8 mouse cellular contexts compared by ENCODE assay signal in the genomic region with DNA sequence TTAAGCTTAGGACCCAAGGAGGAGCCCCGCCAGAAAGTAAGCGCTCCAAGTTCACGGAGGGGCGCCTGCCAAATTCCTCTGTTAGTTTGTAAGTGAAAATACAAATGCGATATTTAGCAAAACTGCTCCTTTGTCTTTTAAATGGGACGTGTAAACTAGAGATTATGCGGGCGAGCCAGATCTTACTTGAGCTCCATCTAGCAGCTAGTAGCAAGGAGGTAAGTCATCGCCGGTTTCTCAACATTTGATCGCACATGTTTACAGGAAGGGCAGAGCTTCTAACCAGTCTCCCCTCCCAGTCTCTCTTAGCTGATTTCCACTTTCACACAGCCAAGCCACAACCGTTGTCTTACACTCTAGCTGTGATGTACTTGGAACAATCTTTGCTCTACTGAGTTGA. TPM values are rescaled to one million over a fixed set of nuclear protein-coding genes. Genes with fewer than 3 reads are reported as not detected.
DNase-seq lines count a peak whose midpoint lies in the region; ATAC-seq lines count a peak whose summit lies in the region.

No protein-coding gene starts in this region.

- H3K4me2 ChIP-seq in kidney, embryonic 15.5 days: peak overlapping the region; percentile 48
- H3K4me2 ChIP-seq in embryonic facial prominence, embryonic 12.5 days (replicated peaks): peak overlapping the region; percentile 40
- peak overlapping the region; percentile 43 for H3K4me2 ChIP-seq in midbrain, embryonic 15.5 days

- WGBS in kidney, embryonic 15.5 days: 12% methylated on average over 12 of the region's 12 CpGs
- WGBS in embryonic facial prominence, embryonic 12.5 days: 5% methylated on average over 12 of the region's 12 CpGs
- WGBS in midbrain, embryonic 15.5 days: 7% methylated on average over 12 of the region's 12 CpGs

- H3K4me3 ChIP-seq in kidney, embryonic 15.5 days (replicated peaks): peak overlapping the region; percentile 17; the same call in 1 of the 2 replicates
- H3K4me3 ChIP-seq in embryonic facial prominence, embryonic 12.5 days: 0 out of 2 replicates have a peak overlapping the region, but pooled peaks have one; percentile 17
- H3K4me3 ChIP-seq in midbrain, embryonic 15.5 days: peak overlapping the region; percentile 11; the same call in 1 of the 2 replicates

- no peaks in the 10 kb centered on the region for H3K36me3 ChIP-seq in kidney, embryonic 15.5 days
- H3K36me3 ChIP-seq in embryonic facial prominence, embryonic 12.5 days: no peaks in the 10 kb centered on the region
- no peaks in the 10 kb centered on the region for H3K36me3 ChIP-seq in midbrain, embryonic 15.5 days (replicated peaks)

- peaks cover 50% of the 10 kb centered on the region for H3K27me3 ChIP-seq in kidney, embryonic 15.5 days
- H3K27me3 ChIP-seq in embryonic facial prominence, embryonic 12.5 days: peaks cover 9% of the 10 kb centered on the region; the same call in 1 of the 2 replicates
- peaks cover 8% of the 10 kb centered on the region; the same call in 1 of the 2 replicates for H3K27me3 ChIP-seq in midbrain, embryonic 15.5 days (replicated peaks)

- no peak overlapping the region for H3K9ac ChIP-seq in kidney, embryonic 15.5 days
- peak overlapping the region; percentile 19; the same call in 1 of the 2 replicates for H3K9ac ChIP-seq in embryonic facial prominence, embryonic 12.5 days
- no peak overlapping the region for H3K9ac ChIP-seq in midbrain, embryonic 15.5 days

- no peak overlapping the region for H3K27ac ChIP-seq in kidney, embryonic 15.5 days
- peak overlapping the region; percentile 37 for H3K27ac ChIP-seq in embryonic facial prominence, embryonic 12.5 days
- H3K27ac ChIP-seq in midbrain, embryonic 15.5 days: no peak overlapping the region

- no peaks in the 10 kb centered on the region for H3K9me3 ChIP-seq in kidney, embryonic 15.5 days (replicated peaks)
- no peaks in the 10 kb centered on the region for H3K9me3 ChIP-seq in embryonic facial prominence, embryonic 12.5 days
- no peaks in the 10 kb centered on the region for H3K9me3 ChIP-seq in midbrain, embryonic 15.5 days

- no peak for ATAC-seq in kidney, embryonic 15.5 days (replicated peaks; ENCODE audit: low FRiP score)
- ATAC-seq in embryonic facial prominence, embryonic 12.5 days (ENCODE audit: insufficient number of reproducible peaks, insufficient read depth, low FRiP score, low TSS enrichment): no peak
- no peak for ATAC-seq in midbrain, embryonic 15.5 days (replicated peaks)

- DNase-seq in kidney, postnatal 36 days: no peak
- peak; percentile 25 for DNase-seq in heart, postnatal 4 days
- DNase-seq in right cerebral cortex, adult 18-20 months: no peak
- DNase-seq in frontal cortex, postnatal 14 days (ENCODE audit: low spot score in 2 of 2): no peak
- DNase-seq in thymus, postnatal 0 days (ENCODE audit: low spot score): no peak

- 0 out of 2 replicates have a peak, but pooled peaks cover 3% of the 10 kb centered on the region for H3K4me1 ChIP-seq in kidney, embryonic 15.5 days
- H3K4me1 ChIP-seq in embryonic facial prominence, embryonic 12.5 days: no peaks in the 10 kb centered on the region
- H3K4me1 ChIP-seq in midbrain, embryonic 15.5 days: peaks cover 5% of the 10 kb centered on the region

RNA-seq across cellular contexts. Expression of gene Cryz, which starts 25.7 kb away (rescaled TPM):
- 36.2 and 39.5 TPM in 2 replicates for polyA plus RNA-seq in kidney, embryonic 15.5 days (2015; fragmentation: Nextera tagmentation; extraction: Ambion mirVana)
- polyA plus RNA-seq in embryonic facial prominence, embryonic 12.5 days (2016; fragmentation: Nextera tagmentation; extraction: Ambion mirVana): 23.2 and 26.5 TPM in 2 replicates
- 10 to 100 TPM; 15.5 to 22.4 TPM for total RNA-seq in heart, postnatal 4 days (2021)
- 9.2 and 10.0 TPM in 2 replicates for polyA plus RNA-seq in midbrain, embryonic 15.5 days (2015; fragmentation: Nextera tagmentation; extraction: Ambion mirVana)
- polyA plus RNA-seq in thymus, postnatal 0 days (2015; fragmentation: Nextera tagmentation; extraction: Ambion mirVana): 4.2 and 4.5 TPM in 2 replicates

RNA-seq across cellular contexts. Expression of gene Tyw3, which starts 26.1 kb away (rescaled TPM):
- 13.8 and 15.8 TPM in 2 replicates for polyA plus RNA-seq in kidney, embryonic 15.5 days (2015; fragmentation: Nextera tagmentation; extraction: Ambion mirVana)
- 18.2 and 18.3 TPM in 2 replicates for polyA plus RNA-seq in embryonic facial prominence, embryonic 12.5 days (2016; fragmentation: Nextera tagmentation; extraction: Ambion mirVana)
- 1 to 10 TPM; 5.9 to 6.8 TPM for total RNA-seq in heart, postnatal 4 days (2021)
- polyA plus RNA-seq in midbrain, embryonic 15.5 days (2015; fragmentation: Nextera tagmentation; extraction: Ambion mirVana): 12.4 and 14.1 TPM in 2 replicates
- polyA plus RNA-seq in thymus, postnatal 0 days (2015; fragmentation: Nextera tagmentation; extraction: Ambion mirVana): 11.6 and 13.1 TPM in 2 replicates
